ENCODE assay signal across 8 mouse cellular contexts in genomic region chr16:17921325-17922162, GRCm38 (mm10). TPM values are rescaled to one million over a fixed set of nuclear protein-coding genes. Genes with fewer than 3 reads are reported as not detected.
DNase-seq lines count a peak whose midpoint lies in the region; ATAC-seq and TF ChIP-seq lines count a peak whose summit lies in the region.

No protein-coding gene starts in this region.

- DNase-seq in brain, embryonic 14.5 days (ENCODE audit: low read depth), result peak; percentile 99
- DNase-seq in kidney, postnatal 0 days (ENCODE audit: low spot score), result peak; percentile 99
- DNase-seq in liver, embryonic 11.5 days (ENCODE audit: low spot score), result peak; percentile 92
- DNase-seq in naive thymus-derived CD4-positive, alpha-beta T cell, adult 2 months (ENCODE audit: low read depth), result peak; percentile 97

- peak overlapping the region; percentile 72 for H3K27ac ChIP-seq in heart, embryonic 12.5 days (ENCODE audit: poor library complexity, severe bottlenecking)
- H3K27ac ChIP-seq in kidney, postnatal 0 days, result peak overlapping the region; percentile 81
- peak overlapping the region; percentile 94 for H3K27ac ChIP-seq in liver, embryonic 11.5 days (ENCODE audit: low read depth, low read length)
- H3K27ac ChIP-seq in stomach, embryonic 14.5 days (ENCODE audit: low read length), result peak overlapping the region; percentile 69

- peak; percentile 94 for ATAC-seq in heart, embryonic 12.5 days (ENCODE audit: insufficient number of reproducible peaks, low FRiP score)
- ATAC-seq in kidney, postnatal 0 days (replicated peaks; ENCODE audit: low FRiP score, low read depth), result peak; percentile 98
- ATAC-seq in liver, embryonic 11.5 days (replicated peaks; ENCODE audit: low FRiP score), result peak; percentile 93
- peak; percentile 96 for ATAC-seq in stomach, embryonic 14.5 days (ENCODE audit: insufficient number of reproducible peaks, insufficient read depth, low FRiP score, low read depth)

- peaks cover 4% of the 10 kb centered on the region for H3K27me3 ChIP-seq in C2C12 (ENCODE audit: control insufficient read depth, insufficient read depth, insufficient read length)
- peaks cover 31% of the 10 kb centered on the region for H3K27me3 ChIP-seq in erythroblast, embryonic 14.5 days (ENCODE audit: control insufficient read depth)
- H3K27me3 ChIP-seq in heart, embryonic 12.5 days (replicated peaks), result peaks cover 35% of the 10 kb centered on the region
- peaks cover 17% of the 10 kb centered on the region for H3K27me3 ChIP-seq in kidney, postnatal 0 days (ENCODE audit: insufficient read depth, low read length)
- H3K27me3 ChIP-seq in liver, embryonic 11.5 days (replicated peaks; ENCODE audit: control insufficient read depth, insufficient read depth, low read length), result peaks cover 14% of the 10 kb centered on the region
- H3K27me3 ChIP-seq in stomach, embryonic 14.5 days (ENCODE audit: control insufficient read depth, insufficient read depth, low read length), result peaks cover 7% of the 10 kb centered on the region; the same call in 1 of the 2 replicates

- H3K4me1 ChIP-seq in erythroblast, embryonic 14.5 days (ENCODE audit: control insufficient read depth), result peaks cover 49% of the 10 kb centered on the region
- H3K4me1 ChIP-seq in heart, embryonic 12.5 days (replicated peaks), result peaks cover 18% of the 10 kb centered on the region
- peaks cover 16% of the 10 kb centered on the region; the same call in 1 of the 2 replicates for H3K4me1 ChIP-seq in kidney, postnatal 0 days (replicated peaks; ENCODE audit: insufficient read depth, low read length)
- H3K4me1 ChIP-seq in liver, embryonic 11.5 days (replicated peaks; ENCODE audit: control insufficient read depth, insufficient read depth, low read length), result peaks cover 23% of the 10 kb centered on the region
- H3K4me1 ChIP-seq in stomach, embryonic 14.5 days (ENCODE audit: control insufficient read depth, insufficient read depth, low read length), result peaks cover 11% of the 10 kb centered on the region; the same call in 1 of the 2 replicates

- 2% methylated on average over 45 of the region's 47 CpGs for WGBS in heart, embryonic 12.5 days
- 2% methylated on average over 47 of the region's 47 CpGs for WGBS in kidney, postnatal 0 days
- WGBS in liver, embryonic 11.5 days, result 2% methylated on average over 47 of the region's 47 CpGs
- WGBS in stomach, embryonic 14.5 days, result 2% methylated on average over 46 of the region's 47 CpGs

- H3K36me3 ChIP-seq in C2C12 (ENCODE audit: control insufficient read depth, insufficient read depth), result peaks cover 8% of the 10 kb centered on the region
- peaks cover 22% of the 10 kb centered on the region for H3K36me3 ChIP-seq in erythroblast, embryonic 14.5 days (ENCODE audit: control insufficient read depth)
- H3K36me3 ChIP-seq in heart, embryonic 12.5 days, result peaks cover 17% of the 10 kb centered on the region
- 0 out of 2 replicates have a peak, but pooled peaks cover 6% of the 10 kb centered on the region for H3K36me3 ChIP-seq in kidney, postnatal 0 days (ENCODE audit: insufficient read depth, low read length)
- peaks cover 13% of the 10 kb centered on the region for H3K36me3 ChIP-seq in liver, embryonic 11.5 days (ENCODE audit: control insufficient read depth, insufficient read depth, low read length)
- peaks cover 14% of the 10 kb centered on the region for H3K36me3 ChIP-seq in stomach, embryonic 14.5 days (ENCODE audit: control insufficient read depth, insufficient read depth, low read length)

- peak; percentile 26 for TF ChIP-seq CTCF in C2C12 (IDR thresholded peaks at IDR 0.05; ENCODE audit: control insufficient read depth, insufficient read depth, insufficient read length)
- TF ChIP-seq CTCF in brain, embryonic 14.5 days (IDR thresholded peaks at IDR 0.05; ENCODE audit: borderline replicate concordance, extremely low read depth, insufficient read depth, insufficient read length), result peak; percentile 68
- peak; percentile 64 for TF ChIP-seq CTCF in kidney, postnatal 0 days (IDR thresholded peaks at IDR 0.05; ENCODE audit: low read depth)

- peak overlapping the region; percentile 90 for H3K9ac ChIP-seq in heart, embryonic 12.5 days
- peak overlapping the region; percentile 73 for H3K9ac ChIP-seq in kidney, postnatal 0 days (ENCODE audit: low read depth, low read length)
- H3K9ac ChIP-seq in liver, embryonic 11.5 days (ENCODE audit: low read depth, low read length), result peak overlapping the region; percentile 96
- H3K9ac ChIP-seq in stomach, embryonic 14.5 days (replicated peaks; ENCODE audit: low read depth, low read length), result peak overlapping the region; percentile 91

- TF ChIP-seq POLR2A in brain, embryonic 14.5 days (IDR thresholded peaks at IDR 0.05; ENCODE audit: borderline replicate concordance, extremely low read depth, insufficient read depth, insufficient read length, poor library complexity, severe bottlenecking), result peak; percentile 72; the same call in 1 of the 2 replicates

- peaks cover 8% of the 10 kb centered on the region for H3K79me2 ChIP-seq in C2C12 (ENCODE audit: control insufficient read depth, insufficient read depth)

- H3K4me3 ChIP-seq in C2C12 (ENCODE audit: insufficient read depth, poor library complexity, severe bottlenecking), result peak overlapping the region; percentile 77
- peak overlapping the region; percentile 90 for H3K4me3 ChIP-seq in erythroblast, embryonic 14.5 days (replicated peaks)
- H3K4me3 ChIP-seq in heart, embryonic 12.5 days, result peak overlapping the region; percentile 70
- peak overlapping the region; percentile 61 for H3K4me3 ChIP-seq in kidney, postnatal 0 days (replicated peaks; ENCODE audit: low read depth, low read length)
- H3K4me3 ChIP-seq in liver, embryonic 11.5 days (ENCODE audit: low read depth, low read length), result peak overlapping the region; percentile 88
- H3K4me3 ChIP-seq in stomach, embryonic 14.5 days (ENCODE audit: low read depth, low read length), result peak overlapping the region; percentile 77

- H3K4me2 ChIP-seq in heart, embryonic 12.5 days, result peak overlapping the region; percentile 95
- peak overlapping the region; percentile 83 for H3K4me2 ChIP-seq in kidney, postnatal 0 days (ENCODE audit: low read length)
- peak overlapping the region; percentile 98 for H3K4me2 ChIP-seq in liver, embryonic 11.5 days
- peak overlapping the region; percentile 95 for H3K4me2 ChIP-seq in stomach, embryonic 14.5 days (replicated peaks; ENCODE audit: low read depth, low read length)

- H3K79me3 ChIP-seq in C2C12 (ENCODE audit: low read depth), result peaks cover 6% of the 10 kb centered on the region

- no peaks in the 10 kb centered on the region for H3K9me3 ChIP-seq in erythroblast, embryonic 14.5 days (ENCODE audit: control insufficient read depth, low read length)
- H3K9me3 ChIP-seq in heart, embryonic 12.5 days (replicated peaks), result 0 out of 2 replicates have a peak, but pooled peaks cover 3% of the 10 kb centered on the region
- H3K9me3 ChIP-seq in kidney, postnatal 0 days (replicated peaks; ENCODE audit: low read length), result no peaks in the 10 kb centered on the region
- H3K9me3 ChIP-seq in liver, embryonic 11.5 days (ENCODE audit: control insufficient read depth, low read length), result no peaks in the 10 kb centered on the region
- no peaks in the 10 kb centered on the region for H3K9me3 ChIP-seq in stomach, embryonic 14.5 days (ENCODE audit: control insufficient read depth, low read depth, low read length)

- H3ac ChIP-seq in C2C12 (ENCODE audit: control insufficient read depth, insufficient read length, low read depth), result peak overlapping the region; percentile 70

RNA-seq across cellular contexts. Expression of gene Slc25a1, which starts 6.5 kb away (rescaled TPM):
- polyA plus RNA-seq in C2C12 (2012; fragmentation: generic; extraction: Trizol), result 57.3 TPM
- polyA plus RNA-seq in brain, embryonic 14.5 days (2012; rRNA removed), result 110 and 126 TPM in 2 replicates
- polyA plus RNA-seq in erythroblast, embryonic 14.5 days (2012), result 5.4 and 5.9 TPM in 2 replicates
- 37.6 and 37.8 TPM in 2 replicates for polyA plus RNA-seq in heart, embryonic 12.5 days (2016; fragmentation: Nextera tagmentation; extraction: Ambion mirVana)
- polyA plus RNA-seq in kidney, postnatal 0 days (2015; fragmentation: Nextera tagmentation; extraction: Ambion mirVana), result 116 and 123 TPM in 2 replicates
- 138 and 140 TPM in 2 replicates for polyA plus RNA-seq in liver, embryonic 11.5 days (2014; fragmentation: Nextera tagmentation; extraction: Ambion mirVana)
- 93.4 and 96.2 TPM in 2 replicates for polyA plus RNA-seq in stomach, embryonic 14.5 days (2014; fragmentation: Nextera tagmentation; extraction: Ambion mirVana)

RNA-seq across cellular contexts. Expression of gene Gsc2, which starts 6.7 kb away (rescaled TPM):
- not detected for polyA plus RNA-seq in C2C12 (2012; fragmentation: generic; extraction: Trizol)
- polyA plus RNA-seq in brain, embryonic 14.5 days (2012; rRNA removed), result 0.55 and 1.1 TPM in 2 replicates
- polyA plus RNA-seq in erythroblast, embryonic 14.5 days (2012), result 0.04 TPM in 1 of 2 replicates, not detected in the other
- polyA plus RNA-seq in heart, embryonic 12.5 days (2016; fragmentation: Nextera tagmentation; extraction: Ambion mirVana), result not detected in 2 replicates
- polyA plus RNA-seq in kidney, postnatal 0 days (2015; fragmentation: Nextera tagmentation; extraction: Ambion mirVana), result 0.09 TPM in 1 of 2 replicates, not detected in the other
- 0.21 and 0.29 TPM in 2 replicates for polyA plus RNA-seq in liver, embryonic 11.5 days (2014; fragmentation: Nextera tagmentation; extraction: Ambion mirVana)
- not detected in 2 replicates for polyA plus RNA-seq in stomach, embryonic 14.5 days (2014; fragmentation: Nextera tagmentation; extraction: Ambion mirVana)

RNA-seq across cellular contexts. Expression of gene Ess2, which starts 10.4 kb away (rescaled TPM):
- 21.2 TPM for polyA plus RNA-seq in C2C12 (2012; fragmentation: generic; extraction: Trizol)
- 51.9 and 56.9 TPM in 2 replicates for polyA plus RNA-seq in brain, embryonic 14.5 days (2012; rRNA removed)
- 2.0 and 2.1 TPM in 2 replicates for polyA plus RNA-seq in erythroblast, embryonic 14.5 days (2012)
- polyA plus RNA-seq in heart, embryonic 12.5 days (2016; fragmentation: Nextera tagmentation; extraction: Ambion mirVana), result 30.2 and 31.6 TPM in 2 replicates
- 27.6 and 28.1 TPM in 2 replicates for polyA plus RNA-seq in kidney, postnatal 0 days (2015; fragmentation: Nextera tagmentation; extraction: Ambion mirVana)
- 24.4 and 26.4 TPM in 2 replicates for polyA plus RNA-seq in liver, embryonic 11.5 days (2014; fragmentation: Nextera tagmentation; extraction: Ambion mirVana)
- polyA plus RNA-seq in stomach, embryonic 14.5 days (2014; fragmentation: Nextera tagmentation; extraction: Ambion mirVana), result 36.0 and 38.1 TPM in 2 replicates

RNA-seq across cellular contexts. Expression of gene Tssk2, which starts 23.1 kb away (rescaled TPM):
- polyA plus RNA-seq in C2C12 (2012; fragmentation: generic; extraction: Trizol), result 0.05 TPM
- polyA plus RNA-seq in brain, embryonic 14.5 days (2012; rRNA removed), result not detected in 2 replicates
- not detected in 2 replicates for polyA plus RNA-seq in erythroblast, embryonic 14.5 days (2012)
- polyA plus RNA-seq in heart, embryonic 12.5 days (2016; fragmentation: Nextera tagmentation; extraction: Ambion mirVana), result not detected in 2 replicates
- not detected in 2 replicates for polyA plus RNA-seq in kidney, postnatal 0 days (2015; fragmentation: Nextera tagmentation; extraction: Ambion mirVana)
- 0.12 TPM in 1 of 2 replicates, not detected in the other for polyA plus RNA-seq in liver, embryonic 11.5 days (2014; fragmentation: Nextera tagmentation; extraction: Ambion mirVana)
- not detected in 2 replicates for polyA plus RNA-seq in stomach, embryonic 14.5 days (2014; fragmentation: Nextera tagmentation; extraction: Ambion mirVana)

RNA-seq across cellular contexts. Expression of gene Dgcr2, which starts 23.2 kb away (rescaled TPM):
- 41.9 TPM for polyA plus RNA-seq in C2C12 (2012; fragmentation: generic; extraction: Trizol)
- polyA plus RNA-seq in brain, embryonic 14.5 days (2012; rRNA removed), result 159 and 166 TPM in 2 replicates
- polyA plus RNA-seq in erythroblast, embryonic 14.5 days (2012), result 0.68 and 1.1 TPM in 2 replicates
- polyA plus RNA-seq in heart, embryonic 12.5 days (2016; fragmentation: Nextera tagmentation; extraction: Ambion mirVana), result 54.5 and 56.8 TPM in 2 replicates
- polyA plus RNA-seq in kidney, postnatal 0 days (2015; fragmentation: Nextera tagmentation; extraction: Ambion mirVana), result 57.8 and 65.4 TPM in 2 replicates
- 47.9 and 52.9 TPM in 2 replicates for polyA plus RNA-seq in liver, embryonic 11.5 days (2014; fragmentation: Nextera tagmentation; extraction: Ambion mirVana)
- polyA plus RNA-seq in stomach, embryonic 14.5 days (2014; fragmentation: Nextera tagmentation; extraction: Ambion mirVana), result 92.8 and 93.9 TPM in 2 replicates

Comparison
In these comparisons a context has a peak if more than half of its experiments do, and no peak if none do; other contexts are left out.
1. Peak in every context shown above with its lines: DNase-seq, ATAC-seq, H3K4me3 ChIP-seq and H3K27ac ChIP-seq.